Mouse (Mus musculus) splenic B cell, adult 2 months (primary cell): ENCODE data around the gene Ncoa3.

Experiments used
- DNase-seq: peaks from one replicate; pipeline ENCODE4 v3.0.0-alpha.2; 2011; ENCODE audit warnings: low read depth, low spot score
- H3K27me3 ChIP-seq: 2 replicates; pipeline ENCODE4 v1.6.1; 2012; ENCODE audit warnings: mild to moderate bottlenecking, low read length, moderate library complexity, mixed read lengths; ENCODE audit not compliant: control insufficient read depth, poor library complexity, insufficient read depth, severe bottlenecking
- H3K36me3 ChIP-seq: 2 replicates; pipeline ENCODE4 v1.6.1; 2012; ENCODE audit warnings: mild to moderate bottlenecking, low read length, moderate library complexity, mixed read lengths; ENCODE audit not compliant: control insufficient read depth, poor library complexity, insufficient read depth, severe bottlenecking

The Ncoa3 gene

GRCm38 (mm10) chr2:166003004-166003403 lies 10.6 kb downstream of the Ncoa3 start:
- DNase-seq, result no peak
- Histone ChIP-seq H3K36me3 (no peaks in the 10 kb centered on the region), H3K27me3 (no peaks in the 10 kb centered on the region)

DNA sequence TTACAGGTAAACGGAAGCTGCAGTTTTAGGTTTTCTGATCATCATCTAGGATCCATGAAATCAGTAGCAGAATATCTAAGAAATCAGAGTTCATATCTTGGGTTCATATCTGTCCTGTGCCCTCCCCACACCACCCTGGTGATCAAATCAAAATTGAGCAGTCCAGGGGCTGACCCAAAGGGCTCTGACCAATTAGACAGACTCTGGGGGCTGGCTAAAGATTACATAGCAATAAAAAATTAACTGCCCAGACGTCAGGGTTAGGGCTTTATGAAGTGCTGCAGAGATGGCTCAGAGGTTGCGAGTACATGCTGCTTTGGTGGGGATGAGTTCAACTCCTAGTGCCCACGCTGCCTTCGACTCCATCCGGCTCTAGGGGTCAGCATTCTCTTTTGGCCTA lies 14.6 kb downstream of the Ncoa3 start:
- no peaks in the 10 kb centered on the region for H3K27me3 ChIP-seq
- H3K36me3 ChIP-seq, result no peaks in the 10 kb centered on the region
- no peak for DNase-seq

DNA sequence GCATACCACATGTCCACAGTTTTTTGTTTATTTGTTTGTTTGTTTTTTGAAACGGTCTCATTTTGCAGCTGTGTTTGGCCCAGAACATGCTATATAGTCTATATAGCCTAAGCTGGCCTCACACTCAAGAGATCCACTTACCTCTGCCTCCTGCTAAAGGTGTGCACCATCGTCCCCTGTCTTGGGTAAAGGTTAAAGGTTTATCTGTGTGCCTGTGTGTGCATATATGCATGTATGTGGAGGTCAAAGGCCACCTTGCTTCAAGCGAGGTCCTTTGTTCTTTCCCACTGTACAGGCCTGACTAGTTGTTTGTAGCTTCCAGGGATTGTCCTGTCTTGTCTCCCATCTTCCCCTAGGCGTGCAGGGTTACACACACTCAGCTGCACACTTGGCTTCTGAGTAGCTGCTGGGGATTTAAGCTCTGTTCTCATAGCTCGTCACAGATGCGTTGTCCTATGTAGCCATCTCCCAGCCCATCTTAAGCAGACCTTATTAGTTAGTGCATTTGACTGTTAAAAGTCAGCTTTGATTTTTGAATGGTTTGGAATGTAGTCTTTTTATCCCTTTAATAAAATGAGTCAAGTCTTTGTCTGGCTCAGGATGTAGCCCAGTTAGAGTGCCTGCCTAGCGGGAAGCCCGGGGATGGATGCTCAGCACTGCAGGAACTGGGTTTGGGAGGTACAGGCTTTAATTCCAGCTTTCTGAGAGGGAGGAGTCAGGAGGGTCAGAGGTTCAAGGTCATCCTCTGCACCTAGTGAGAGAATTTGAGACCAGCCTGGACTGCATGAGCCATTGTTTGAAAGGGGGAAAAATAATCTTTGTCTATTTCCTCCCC lies 16.3 kb downstream of the Ncoa3 start:
- Histone ChIP-seq H3K27me3 (no peaks in the 10 kb centered on the region), H3K36me3 (no peaks in the 10 kb centered on the region)
- no peak for DNase-seq

DNA sequence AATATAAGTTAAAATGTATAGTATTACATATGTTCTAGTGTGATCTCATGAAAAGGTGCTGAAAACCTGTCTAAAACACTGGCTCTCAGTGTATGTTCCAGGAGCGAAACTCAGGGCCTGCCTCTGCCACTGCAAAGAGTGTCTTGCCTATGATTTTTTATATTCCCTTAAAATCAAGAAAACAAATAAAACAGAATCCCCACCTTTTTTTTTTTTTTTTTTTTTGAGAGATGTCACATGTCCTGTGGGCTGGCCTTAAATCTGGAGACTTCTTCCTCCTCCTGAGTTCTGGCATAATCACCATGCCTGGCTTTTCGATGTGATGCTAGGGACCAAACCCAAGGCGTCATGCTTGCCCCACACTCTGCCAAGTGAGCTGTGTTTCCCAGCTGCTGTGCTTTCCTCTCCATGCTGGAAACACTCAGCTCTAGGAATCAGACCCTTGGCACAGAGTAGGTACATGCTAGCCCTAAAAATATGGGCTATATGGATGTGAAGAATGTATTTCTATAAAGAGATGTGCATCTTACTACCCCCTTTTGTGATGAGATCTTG lies 17.0 kb downstream of the Ncoa3 start:
- no peak for DNase-seq
- no peaks in the 10 kb centered on the region for H3K36me3 ChIP-seq
- no peaks in the 10 kb centered on the region for H3K27me3 ChIP-seq

DNA sequence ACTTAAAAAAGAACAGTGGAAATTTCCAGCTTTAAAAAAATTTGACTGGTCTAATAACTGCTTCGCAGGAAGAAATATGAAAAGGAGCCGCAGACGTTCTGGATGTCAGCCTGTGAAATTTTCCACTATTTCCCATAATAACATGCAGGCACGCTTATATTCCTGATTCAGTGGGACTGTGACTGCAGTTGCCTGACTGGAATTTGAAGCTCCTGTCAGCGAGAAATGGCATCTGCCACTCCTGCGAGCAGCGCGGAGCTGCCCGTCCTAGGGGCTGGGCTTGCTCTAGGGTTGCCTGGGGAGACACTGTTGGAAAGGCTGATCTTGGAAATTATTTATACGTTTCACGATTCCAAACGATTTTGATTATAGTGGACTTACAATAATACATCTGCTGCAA lies 17.9 kb downstream of the Ncoa3 start:
- no peak for DNase-seq
- Histone ChIP-seq H3K36me3 (no peaks in the 10 kb centered on the region), H3K27me3 (no peaks in the 10 kb centered on the region)

DNA sequence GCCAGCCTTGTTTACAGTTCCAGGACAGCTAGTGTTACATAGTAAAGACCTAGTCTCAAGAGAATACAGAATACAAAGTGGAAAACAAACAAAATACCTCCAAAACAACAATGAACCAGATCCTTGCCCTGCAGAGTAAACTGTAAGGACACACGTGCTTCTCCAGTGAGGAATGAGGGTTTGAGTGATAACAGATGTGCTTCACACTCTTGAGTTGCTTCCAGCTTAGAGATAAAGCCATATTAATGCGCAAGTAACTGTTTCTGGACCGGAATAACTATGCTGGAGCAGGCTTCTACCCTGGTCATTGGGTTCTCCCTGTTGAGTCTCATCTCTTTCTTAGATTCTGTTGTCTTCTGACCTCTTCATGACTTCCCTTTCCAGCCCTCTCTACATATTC lies 19.0 kb downstream of the Ncoa3 start:
- DNase-seq, result no peak
- Histone ChIP-seq H3K36me3 (no peaks in the 10 kb centered on the region), H3K27me3 (no peaks in the 10 kb centered on the region)

DNA sequence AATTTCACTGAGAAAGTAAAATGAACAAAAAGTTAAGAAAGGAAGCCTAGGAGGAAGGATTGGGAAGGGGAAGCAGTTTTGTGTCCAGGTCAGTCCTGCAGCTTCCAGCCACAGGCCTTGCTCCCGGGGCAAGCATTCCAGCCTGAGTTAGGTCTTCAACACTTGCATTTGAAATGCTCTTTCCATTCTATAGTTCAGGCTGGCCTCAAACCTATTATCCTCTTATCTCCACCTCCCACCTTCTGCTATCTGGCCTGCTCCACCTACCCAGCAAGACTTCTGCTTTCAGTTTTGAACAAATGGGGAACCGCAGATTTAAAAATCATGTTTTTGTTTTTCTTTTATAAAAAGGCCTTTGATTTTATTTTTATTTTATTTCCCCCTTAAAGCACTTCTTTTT lies 19.7 kb downstream of the Ncoa3 start:
- DNase-seq, result peak; percentile 74
- Histone ChIP-seq H3K36me3 (no peaks in the 10 kb centered on the region), H3K27me3 (no peaks in the 10 kb centered on the region)

- Histone ChIP-seq H3K36me3 (no peaks in the 10 kb centered on the region), H3K27me3 (no peaks in the 10 kb centered on the region)
- DNase-seq, result no peak
Measured at GRCm38 (mm10) chr2:166018769-166019168, 26.3 kb downstream of the Ncoa3 start.

GRCm38 (mm10) chr2:166020026-166020425 lies 27.6 kb downstream of the Ncoa3 start:
- DNase-seq, result no peak
- Histone ChIP-seq H3K36me3 (no peaks in the 10 kb centered on the region), H3K27me3 (no peaks in the 10 kb centered on the region)

DNA sequence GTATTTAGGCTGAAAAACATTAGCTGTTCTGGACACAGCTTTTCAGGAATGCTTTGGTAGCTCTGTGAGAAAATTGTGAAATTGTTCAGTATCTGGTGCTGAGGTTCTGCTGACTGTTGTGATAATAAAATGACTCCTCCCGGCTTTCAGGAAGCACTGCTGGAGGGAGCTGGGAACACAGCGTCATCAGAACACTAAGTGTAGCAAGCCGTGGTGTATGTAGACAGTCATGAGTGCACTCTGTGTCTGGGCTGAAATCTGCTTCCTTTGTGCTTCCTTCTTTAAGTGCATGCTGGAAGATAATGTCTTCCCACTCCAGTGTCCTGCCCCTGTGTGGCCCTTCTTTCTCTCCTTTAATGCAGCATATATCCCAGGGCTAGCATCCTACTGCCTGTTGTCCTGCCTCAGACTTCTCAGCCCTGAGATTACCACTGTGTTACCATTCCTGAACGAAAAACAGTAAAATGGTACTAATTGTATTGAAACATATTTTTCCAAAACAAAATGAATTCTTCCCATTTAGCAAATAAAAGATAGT lies 28.7 kb downstream of the Ncoa3 start:
- no peaks in the 10 kb centered on the region for H3K27me3 ChIP-seq
- H3K36me3 ChIP-seq, result no peaks in the 10 kb centered on the region
- DNase-seq, result no peak

DNA sequence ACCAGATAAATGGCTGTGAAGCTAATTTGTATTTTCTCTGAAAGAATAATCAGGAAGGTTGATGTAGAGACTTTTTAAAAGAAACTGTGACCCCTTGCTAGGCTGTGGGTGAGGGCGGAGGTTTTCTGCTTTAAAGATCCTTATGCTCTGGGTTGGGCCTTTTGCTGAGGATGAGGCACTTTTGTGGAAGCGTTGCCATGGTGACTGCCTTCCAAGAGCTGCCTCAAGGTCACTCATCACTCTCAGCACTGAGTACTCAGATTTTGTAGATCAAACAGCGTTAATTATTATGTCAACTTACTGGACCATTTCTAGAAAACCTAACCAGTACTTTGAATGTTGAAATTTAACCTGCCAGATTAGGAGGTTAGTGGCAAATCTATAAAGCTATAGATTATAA lies 29.2 kb downstream of the Ncoa3 start:
- DNase-seq, result no peak
- Histone ChIP-seq H3K36me3 (no peaks in the 10 kb centered on the region), H3K27me3 (no peaks in the 10 kb centered on the region)

GRCm38 (mm10) chr2:166022327-166022726 lies 29.9 kb downstream of the Ncoa3 start:
- Histone ChIP-seq H3K27me3 (no peaks in the 10 kb centered on the region), H3K36me3 (no peaks in the 10 kb centered on the region)
- peak; percentile 75 for DNase-seq

DNA sequence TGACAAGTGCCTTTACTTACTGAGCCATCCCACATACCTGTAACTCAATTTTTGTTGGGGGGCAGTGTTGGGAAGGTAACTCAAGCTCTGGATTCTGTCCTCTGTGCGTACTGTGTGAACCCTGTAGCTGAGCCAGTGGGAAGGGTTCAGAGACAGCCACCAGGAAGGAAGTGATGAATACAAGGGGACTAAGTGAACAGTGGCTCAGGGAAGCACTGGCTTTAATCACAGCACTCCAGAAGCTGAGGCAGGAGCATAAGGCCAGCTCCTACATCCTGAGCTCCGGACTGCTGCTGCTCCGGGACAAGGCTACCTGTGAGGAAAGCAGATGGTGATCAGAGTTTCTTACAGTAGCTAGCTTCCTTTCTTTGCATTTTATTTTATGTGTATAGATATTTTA lies 31.6 kb downstream of the Ncoa3 start:
- H3K36me3 ChIP-seq, result no peaks in the 10 kb centered on the region
- H3K27me3 ChIP-seq, result no peaks in the 10 kb centered on the region
- no peak for DNase-seq

- H3K27me3 ChIP-seq, result no peaks in the 10 kb centered on the region
- DNase-seq, result no peak
Measured at GRCm38 (mm10) chr2:166024621-166025020, 32.2 kb downstream of the Ncoa3 start.

GRCm38 (mm10) chr2:166025943-166026342 lies 33.5 kb downstream of the Ncoa3 start:
- DNase-seq, result no peak
- H3K27me3 ChIP-seq, result no peaks in the 10 kb centered on the region
- no peaks in the 10 kb centered on the region for H3K36me3 ChIP-seq

More at GRCm38 (mm10) chr2:166024621-166025020, 32.2 kb downstream of the Ncoa3 start:
- H3K36me3 ChIP-seq, result no peaks in the 10 kb centered on the region
